Mouse (Mus musculus) left cerebral cortex, adult 2 months (tissue): Measurements from ENCODE around the gene Zfp62. TPM values are rescaled to one million over a fixed set of nuclear protein-coding genes. Genes with fewer than 3 reads are reported as not detected.

Source experiments
- DNase-seq, 2 experiments: peaks; one replicate each; pipeline ENCODE4 v3.0.0; 2021 to 2022; ENCODE audit warnings: low spot score in 2 of 2, mixed read lengths in 1 of 2; ENCODE audit errors: extremely low spot score in 1 of 2
- H3K27ac ChIP-seq: fragments of 200-600 bp; 2 replicates; pipeline ENCODE4 v1.8.1; 2022
- H3K4me3 ChIP-seq: fragments of 200-600 bp; 2 replicates; pipeline ENCODE4 v1.8.1; 2022
- CTCF ChIP-seq: fragments of 200-600 bp; IDR thresholded peaks from 2 replicates; pipeline ENCODE4 v1.8.1; 2022; ENCODE audit warnings: antibody characterized with exemption, mild to moderate bottlenecking, moderate library complexity
- intact Hi-C: fragments of 180-260 bp; cut with DNase I; formaldehyde crosslinking; loops from one replicate; pipeline ENCODE4 v1.15.1; 2025
- total RNA-seq, 2 experiments: library from RNA; stranded (reverse); gene quantifications; 2 replicates each; pipeline ENCODE4 v1.2.3; 2021

Gene Zfp62
- total RNA-seq, 2 experiments from 2014 or later: 53.1 to 58.1 TPM

GRCm38 (mm10) chr11:49265101-49265500 lies 62.0 kb downstream of the Zfp62 start:
- no peak for TF ChIP-seq CTCF
- Histone ChIP-seq H3K27ac (no peak overlapping the region), H3K4me3 (no peak overlapping the region)
- intact Hi-C loops: loop anchor here (5.0 kb wide), 1 partner anchor 393 kb away; the partner anchor contains the start of gene Irgm1
- no peak for DNase-seq

GRCm38 (mm10) chr11:49266671-49267070 lies 63.6 kb downstream of the Zfp62 start:
- Histone ChIP-seq H3K27ac (no peak overlapping the region), H3K4me3 (no peak overlapping the region)
- intact Hi-C loops: loop anchor here (5.0 kb wide), 1 partner anchor 394 kb away; the partner anchor contains the start of gene Irgm1
- no peak for TF ChIP-seq CTCF
- DNase-seq: no peak

- intact Hi-C loops: loop anchor here (5.0 kb wide), 1 partner anchor 395 kb away; the partner anchor contains the start of gene Irgm1
- TF ChIP-seq CTCF: no peak
- no peak overlapping the region for H3K4me3 ChIP-seq
- no peak overlapping the region for H3K27ac ChIP-seq
- DNase-seq: no peak
Observed at GRCm38 (mm10) chr11:49267316-49267715, 64.2 kb downstream of the Zfp62 start.

- TF ChIP-seq CTCF: no peak
- Histone ChIP-seq H3K4me3 (no peak overlapping the region), H3K27ac (no peak overlapping the region)
- intact Hi-C loops: loop anchor here (5.0 kb wide), 1 partner anchor 396 kb away; the partner anchor contains the start of gene Irgm1
- no peak for DNase-seq
Observed at GRCm38 (mm10) chr11:49267970-49268579, 65.0 kb downstream of the Zfp62 start.

Other genes starting within 250 kb of the Zfp62 start
- gene Olfr56, start 224.4 kb upstream of the Zfp62 start, total RNA-seq: not detected
- 1 to 10 TPM in 1 of 2 experiments, under 1 TPM in 1; 0.87 to 1.1 TPM for gene 9930111J21Rik1, start 223.9 kb upstream of the Zfp62 start, total RNA-seq
- under 1 TPM; 0.21 to 0.27 TPM for gene Gm12185, start 211.1 kb upstream of the Zfp62 start, total RNA-seq
- under 1 TPM in 1 of 2 experiments, not detected in 1; 0.84 TPM for gene Tgtp1, start 209.1 kb upstream of the Zfp62 start, total RNA-seq
- 1 to 10 TPM; 1.6 to 1.8 TPM for gene 9930111J21Rik2, start 152.1 kb upstream of the Zfp62 start, total RNA-seq
- gene Tgtp2, start 139.1 kb upstream of the Zfp62 start, total RNA-seq: under 1 TPM in 1 of 2 experiments, not detected in 1; 0.50 TPM
- under 1 TPM; 0.45 to 0.68 TPM for gene Ifi47, start 126.7 kb upstream of the Zfp62 start, total RNA-seq
- gene Olfr1396, start 88.4 kb upstream of the Zfp62 start, total RNA-seq: not detected
- not detected for gene Olfr1395, start 61.0 kb upstream of the Zfp62 start, total RNA-seq
- gene Olfr1394, start 48.9 kb upstream of the Zfp62 start, total RNA-seq: not detected
- gene Btnl9, start 16.1 kb upstream of the Zfp62 start, total RNA-seq: not detected
- 10 to 100 TPM; 64.4 to 77.0 TPM for gene Mgat1, start 40.9 kb downstream of the Zfp62 start, total RNA-seq
- under 1 TPM; 0.11 to 0.33 TPM for gene Olfr1393, start 75.0 kb downstream of the Zfp62 start, total RNA-seq
- gene Olfr1392, start 82.0 kb downstream of the Zfp62 start, total RNA-seq: not detected
- not detected for gene Olfr10, start 101.4 kb downstream of the Zfp62 start, total RNA-seq
- gene Olfr1391, start 119.5 kb downstream of the Zfp62 start, total RNA-seq: not detected
- gene Olfr1390, start 131.9 kb downstream of the Zfp62 start, total RNA-seq: not detected
- gene Olfr1389, start 219.8 kb downstream of the Zfp62 start, total RNA-seq: not detected
- under 1 TPM; 0.34 to 0.63 TPM for gene Olfr1388, start 233.3 kb downstream of the Zfp62 start, total RNA-seq